Mouse (Mus musculus) spleen, adult 18-20 months (tissue): ENCODE data around the gene Zfp13.
A peak's percentile ranks its signal among the peaks of the same experiment; 100 is the strongest.
"Not testable (repeated sequence)": the region's sequence is repeated elsewhere in the genome, so short reads cannot be mapped to it uniquely, and the experiment has no call there.

Source experiments
- DNase-seq, 2 experiments: peaks; one replicate each; pipeline ENCODE4 v3.0.0; 2022; ENCODE audit warnings: mixed read lengths in 2 of 2

Gene Zfp13

DNA sequence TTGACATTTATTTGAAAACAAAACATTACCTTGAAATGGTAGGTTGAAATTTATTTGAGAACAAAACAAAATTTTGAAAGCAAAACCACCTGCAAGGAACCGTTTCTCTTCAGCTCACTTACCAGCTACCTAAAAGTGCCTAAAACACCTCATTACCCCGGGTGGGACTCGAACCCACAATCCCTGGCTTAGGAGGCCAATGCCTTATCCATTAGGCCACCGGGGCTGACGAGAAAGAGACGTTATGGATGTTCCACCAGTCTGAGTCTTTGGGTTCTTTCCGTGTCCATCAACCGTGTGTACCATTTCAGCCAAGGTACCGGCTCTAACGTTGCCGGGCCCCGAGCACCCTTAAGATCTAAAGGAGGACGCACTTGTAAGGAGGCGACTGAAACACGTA is 50.7 kb downstream of the Zfp13 start:
- peak; percentile 65 to 75 for DNase-seq

DNA sequence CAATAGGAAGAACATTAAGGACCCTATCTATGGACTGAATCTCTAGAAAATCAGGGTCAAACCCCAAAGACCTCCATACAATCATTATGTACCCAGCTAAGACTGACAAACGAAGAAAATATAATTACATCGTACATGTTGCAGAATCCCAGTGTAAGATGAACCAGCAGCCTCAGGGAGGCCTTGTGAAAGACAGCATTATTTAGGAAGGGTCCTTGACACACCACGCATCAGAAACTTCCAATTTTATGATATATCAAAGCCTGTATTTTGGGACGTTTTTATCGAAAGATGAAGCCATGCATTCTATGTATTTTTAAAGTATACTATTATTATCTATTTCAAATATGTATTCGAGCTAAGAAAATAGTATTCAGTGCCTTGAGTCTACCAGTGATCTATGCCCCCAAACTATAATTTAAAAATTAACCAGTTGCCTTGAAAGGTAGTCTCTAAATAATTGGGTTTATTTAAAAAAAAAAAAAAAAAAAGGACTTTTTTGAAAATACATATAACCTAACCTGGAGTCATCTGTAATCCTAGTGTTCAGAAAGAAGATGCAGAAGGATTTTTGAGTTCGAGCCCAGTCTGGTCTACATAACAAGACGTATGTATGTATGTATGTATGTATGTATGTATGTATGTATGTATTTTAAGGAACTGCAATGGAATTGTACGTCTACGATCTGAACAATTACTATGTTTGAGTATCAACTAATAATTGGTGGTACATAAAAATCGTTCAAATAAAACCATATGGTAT is 51.4 kb downstream of the Zfp13 start:
- DNase-seq: no peak

DNA sequence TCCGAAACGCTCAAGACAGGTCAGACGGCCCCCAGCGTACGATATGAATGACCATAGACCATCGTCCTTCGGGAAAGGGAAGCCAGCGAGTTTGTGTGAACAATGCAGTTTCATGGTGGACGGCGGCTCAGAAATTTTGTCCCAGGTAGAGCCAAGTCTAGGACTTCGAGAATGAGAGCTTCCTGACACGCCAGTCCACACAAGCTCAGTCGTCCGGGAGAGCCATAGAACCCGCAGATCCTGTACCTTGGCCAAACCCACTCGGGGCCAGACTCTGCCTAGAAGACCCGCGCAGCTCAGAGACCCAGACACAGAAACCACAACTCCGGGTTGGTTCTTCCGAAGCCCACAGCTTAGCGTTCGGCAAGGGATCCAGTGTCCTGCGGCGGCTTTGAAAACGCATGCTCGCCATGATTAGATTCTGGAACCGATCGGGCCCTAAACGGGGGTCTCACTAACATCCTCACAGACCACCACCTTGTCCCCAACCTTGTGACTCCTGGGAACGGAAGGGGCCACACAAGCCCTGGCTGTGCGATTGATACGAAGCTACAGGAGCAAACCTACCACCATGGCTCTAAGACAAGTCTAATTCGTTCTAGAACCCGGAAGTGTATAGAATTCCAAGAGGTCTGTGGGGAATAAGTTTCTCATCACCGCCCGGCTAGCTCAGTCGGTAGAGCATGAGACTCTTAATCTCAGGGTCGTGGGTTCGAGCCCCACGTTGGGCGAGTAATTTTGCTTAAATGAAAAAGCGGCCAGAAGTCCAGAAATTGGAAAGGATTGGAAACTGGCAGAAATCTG is 52.4 kb downstream of the Zfp13 start:
- DNase-seq: peak; percentile 63 to 82

DNA sequence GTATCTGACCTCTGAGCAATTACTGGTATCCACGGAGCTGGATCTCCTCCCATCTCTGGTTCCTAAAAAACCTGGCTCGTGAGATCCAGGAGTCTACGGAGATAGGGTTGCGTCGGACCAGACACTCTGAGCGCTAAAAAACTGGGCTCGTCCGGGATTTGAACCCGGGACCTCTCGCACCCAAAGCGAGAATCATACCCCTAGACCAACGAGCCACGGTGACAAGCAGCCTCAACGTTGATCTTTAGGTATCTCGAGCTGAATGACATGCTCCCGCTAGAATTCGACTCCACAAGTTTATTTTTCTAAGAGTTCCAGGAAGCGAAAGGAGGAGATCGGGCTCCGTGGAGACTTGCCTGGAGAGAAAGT is 53.0 kb downstream of the Zfp13 start:
- peak; percentile 61 to 80 for DNase-seq

DNA sequence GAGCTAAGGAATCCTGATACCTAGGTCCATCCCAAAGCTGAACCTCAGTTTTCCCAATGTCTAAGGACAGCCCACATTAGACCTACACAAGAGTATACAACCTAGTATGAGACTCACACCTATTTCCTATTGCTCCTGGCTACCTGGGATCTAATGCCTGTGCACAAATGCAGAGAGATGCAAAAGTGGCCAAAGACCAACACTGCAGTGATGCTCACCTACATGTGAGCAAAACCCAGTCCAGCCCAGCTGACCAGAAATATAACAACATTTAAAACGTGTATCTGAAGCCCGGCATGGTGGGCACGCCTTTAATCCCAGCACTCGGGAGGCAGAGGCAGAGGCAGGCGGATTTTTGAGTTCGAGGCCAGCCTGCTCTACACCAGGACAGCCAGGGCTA is 53.4 kb downstream of the Zfp13 start:
- DNase-seq: no peak

DNA sequence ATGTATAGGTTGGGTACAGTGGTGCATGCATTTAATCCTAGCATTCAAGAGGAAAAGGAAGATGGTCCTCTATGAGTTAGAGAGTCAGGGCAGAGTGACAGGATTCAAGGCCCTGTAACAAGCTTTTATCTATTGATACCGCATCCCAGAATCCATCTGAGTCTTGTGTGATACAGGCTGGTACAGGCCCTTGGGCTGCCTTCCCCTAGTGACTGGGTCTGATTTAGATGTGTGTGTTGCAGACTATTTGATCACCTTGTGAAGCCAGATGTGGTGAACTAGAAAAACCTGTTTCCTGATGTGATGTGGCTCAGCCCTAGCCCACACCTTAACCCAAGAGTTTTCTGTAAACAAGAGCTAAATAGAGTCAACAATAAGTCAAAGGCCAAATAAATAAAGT is 54.5 kb downstream of the Zfp13 start:
- no peak for DNase-seq

DNA sequence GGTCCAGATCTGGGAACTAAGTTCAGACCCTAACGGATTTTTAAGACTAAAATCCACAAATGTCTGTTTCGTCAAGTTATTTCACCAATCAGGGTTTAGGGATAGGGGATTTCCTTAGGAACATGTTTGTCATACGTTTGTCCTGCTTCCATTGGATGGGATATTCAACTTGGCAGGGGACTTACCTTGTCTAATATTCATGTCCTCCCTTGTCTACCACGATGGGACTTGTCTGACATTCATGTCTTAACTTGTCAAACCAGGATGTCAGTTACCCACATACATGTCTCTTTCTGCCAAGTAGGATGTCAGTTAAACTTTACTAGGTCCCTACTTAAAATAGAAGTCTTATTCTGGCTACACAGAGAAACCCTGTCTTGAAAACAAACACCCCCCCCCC is 55.3 kb downstream of the Zfp13 start:
- DNase-seq: no peak

DNA sequence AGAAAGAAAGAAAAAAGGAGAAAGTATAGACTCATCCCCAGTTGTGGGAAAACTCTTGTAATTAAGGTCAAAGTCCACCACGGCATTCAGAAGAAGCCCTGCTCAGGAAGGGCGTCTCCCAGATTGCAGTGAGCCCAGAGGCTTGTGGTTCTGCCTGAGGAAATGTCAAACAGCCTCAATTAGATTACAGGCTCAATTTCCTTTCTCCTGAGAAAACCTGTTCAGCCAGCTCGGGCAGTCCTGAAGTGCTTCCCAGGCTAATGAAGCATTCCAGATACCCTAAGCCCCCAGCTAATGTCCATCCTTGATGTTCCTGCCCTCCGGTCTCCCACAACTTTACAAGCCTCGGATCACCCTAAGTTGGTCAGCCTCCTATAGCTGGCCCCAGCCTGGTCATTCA is 56.0 kb downstream of the Zfp13 start:
- no peak for DNase-seq

DNA sequence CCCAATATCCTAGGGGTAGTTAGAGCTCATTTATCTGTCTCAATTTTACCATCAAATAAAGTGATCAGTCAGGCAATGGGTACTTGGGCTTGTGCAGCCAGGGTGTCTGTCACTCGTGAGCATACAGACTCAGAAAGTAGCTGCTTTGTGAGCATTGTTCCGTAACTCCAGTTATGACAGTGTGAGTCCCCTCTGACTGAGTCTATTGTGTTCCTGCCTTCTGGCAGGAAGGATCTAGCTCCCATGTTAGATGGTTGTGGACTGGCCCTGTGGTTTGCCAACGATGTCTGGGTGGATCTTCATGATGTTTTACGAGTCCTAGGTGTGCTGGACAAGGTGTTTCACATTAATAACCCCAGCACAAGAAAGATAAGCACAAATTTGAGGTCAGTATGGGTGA is 56.5 kb downstream of the Zfp13 start:
- DNase-seq: no peak

DNA sequence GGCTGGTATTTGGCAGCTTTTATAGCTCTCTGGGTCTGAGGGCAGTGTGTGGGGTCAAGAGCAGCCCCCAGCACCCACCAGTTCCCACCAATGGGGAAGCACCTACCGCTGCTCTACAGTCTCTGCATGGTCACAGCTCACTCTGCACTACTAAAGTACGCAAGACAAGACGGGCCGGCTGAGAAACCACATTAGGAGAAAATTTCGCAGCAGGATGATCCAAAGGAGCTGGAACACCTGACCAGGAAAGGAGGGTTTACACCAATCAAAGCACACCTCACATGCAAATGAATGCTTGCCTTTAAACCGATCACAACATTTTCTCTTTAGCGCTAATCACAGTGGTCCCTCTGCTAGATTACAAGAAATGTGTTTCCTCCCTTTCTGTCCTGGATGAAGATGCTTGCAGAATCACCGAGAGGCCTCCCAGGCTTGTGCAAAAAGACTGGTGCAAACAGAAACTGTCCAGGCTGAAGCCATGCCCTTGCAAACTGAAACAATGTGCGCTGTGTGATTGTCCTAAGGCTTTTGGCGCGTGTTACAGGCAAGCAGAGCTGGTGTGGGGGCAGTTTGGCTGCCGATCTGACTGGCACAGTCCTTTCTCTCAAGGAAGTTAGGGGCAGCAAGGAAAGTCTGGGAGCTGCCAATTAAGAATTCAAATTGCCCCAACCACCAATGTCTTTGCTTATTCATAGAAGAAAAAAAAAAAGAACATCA is 57.1 kb downstream of the Zfp13 start:
- DNase-seq: no peak

DNA sequence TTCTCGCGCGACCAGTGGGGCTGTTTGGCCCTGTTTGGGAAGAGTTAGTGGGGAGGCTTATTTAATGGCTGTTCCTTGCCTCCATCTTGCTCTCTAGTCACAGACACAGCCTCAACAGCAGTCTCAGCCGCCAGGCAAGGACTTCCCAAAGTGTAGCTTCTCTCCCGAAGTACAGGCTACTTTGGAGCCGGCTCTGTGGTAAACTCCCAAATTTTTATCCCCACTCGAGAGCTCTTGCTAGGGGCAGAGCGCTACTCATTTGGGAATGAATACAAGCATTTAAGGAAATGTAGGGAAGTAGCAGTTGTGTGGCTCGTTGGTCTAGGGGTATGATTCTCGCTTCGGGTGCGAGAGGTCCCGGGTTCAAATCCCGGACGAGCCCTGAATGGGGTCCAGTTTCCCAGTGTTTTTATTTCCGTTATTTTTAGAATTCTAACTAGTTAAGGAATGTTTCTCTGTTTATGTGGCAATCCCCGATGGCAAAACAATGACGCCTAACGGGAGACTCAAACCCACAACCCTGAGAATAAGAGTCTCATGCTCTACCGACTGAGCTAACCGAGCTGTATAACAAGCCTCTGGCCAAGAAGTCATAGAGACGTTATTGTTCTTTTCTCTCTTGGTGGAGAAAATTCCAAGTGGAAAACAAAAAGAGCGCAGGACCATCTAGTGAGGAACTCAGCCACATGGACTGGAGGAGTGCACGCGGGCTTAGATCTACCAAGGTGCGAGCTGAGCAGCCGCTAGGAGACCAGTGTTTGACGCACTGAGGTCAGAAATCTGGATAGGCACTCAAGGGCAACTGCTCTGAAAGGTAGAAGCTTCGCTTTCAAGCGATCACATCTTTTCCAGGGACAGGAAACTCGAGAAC is 58.4 kb downstream of the Zfp13 start:
- DNase-seq: no peak

DNA sequence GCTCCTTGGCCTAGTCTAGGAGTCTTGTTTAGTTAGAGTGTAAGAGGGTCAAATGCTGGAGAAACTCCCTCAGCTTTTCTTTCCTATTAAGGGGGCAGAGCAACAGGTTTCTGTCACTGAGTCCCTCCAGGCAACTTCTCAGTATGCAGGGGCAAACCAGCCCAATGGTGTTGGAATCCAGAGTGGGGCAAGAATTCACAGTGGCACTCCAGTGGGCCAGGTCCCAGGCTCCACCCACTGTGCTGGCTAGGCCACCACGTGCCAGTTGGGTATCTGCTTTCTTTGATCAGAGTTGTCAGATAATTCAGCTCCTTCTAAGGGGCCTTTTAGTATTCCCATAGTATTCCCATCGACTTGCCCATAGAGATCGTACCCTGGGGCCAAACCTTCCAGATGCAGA is 59.2 kb downstream of the Zfp13 start:
- DNase-seq: no peak

DNA sequence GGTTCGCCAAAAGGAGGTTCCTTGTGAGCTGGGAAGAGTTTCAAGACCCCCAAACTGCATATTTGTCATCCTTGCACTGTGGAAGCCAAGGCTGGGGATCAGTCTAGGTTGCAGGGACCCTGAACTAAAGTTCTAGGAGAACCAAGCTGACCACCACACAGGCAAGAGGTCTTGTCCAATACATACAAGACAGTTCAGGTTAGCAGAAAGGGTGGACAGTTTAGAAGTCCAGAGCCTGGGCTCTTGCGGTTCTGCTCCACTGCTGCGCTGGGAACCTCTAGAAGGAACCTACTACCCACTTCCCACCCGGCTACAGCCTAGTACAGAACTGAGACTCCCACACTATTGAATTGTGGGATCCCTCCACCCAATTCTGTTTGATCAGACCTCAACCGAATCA is 59.7 kb downstream of the Zfp13 start:
- DNase-seq: no peak

DNA sequence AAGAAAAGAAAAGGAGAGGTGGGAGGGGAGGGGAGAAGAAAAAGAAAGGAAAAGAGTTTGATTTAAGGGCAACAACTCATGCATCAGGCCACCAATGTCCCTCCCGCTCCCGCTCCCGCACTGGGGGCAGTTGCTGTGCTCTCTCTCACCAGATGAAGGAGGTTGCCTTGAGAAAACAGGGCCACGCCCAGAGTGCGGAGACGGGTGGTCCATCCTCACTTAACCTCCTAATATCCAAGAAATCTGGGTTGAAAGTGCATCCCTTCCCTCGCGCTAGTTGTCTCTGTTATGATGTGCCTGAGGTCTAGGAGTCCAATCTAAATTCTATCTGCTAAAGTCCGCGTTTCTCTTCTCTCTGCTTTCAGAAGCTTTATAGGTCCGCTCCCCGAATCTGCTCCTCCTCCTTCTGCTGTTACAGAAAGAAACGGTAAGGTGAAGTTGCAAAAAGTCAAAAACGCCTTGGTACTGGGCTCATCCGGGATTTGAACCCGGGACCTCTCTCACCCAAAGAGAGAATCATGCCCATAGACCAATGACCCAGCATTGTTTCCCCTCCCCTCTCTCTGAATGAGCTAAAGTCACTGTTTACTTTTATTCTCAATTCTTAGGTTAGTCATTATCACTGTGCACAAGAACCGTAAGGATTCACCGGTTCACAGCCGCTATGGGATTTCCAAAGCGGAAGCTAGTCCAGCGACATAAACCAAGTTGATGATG is 60.8 kb downstream of the Zfp13 start:
- no peak for DNase-seq

DNA sequence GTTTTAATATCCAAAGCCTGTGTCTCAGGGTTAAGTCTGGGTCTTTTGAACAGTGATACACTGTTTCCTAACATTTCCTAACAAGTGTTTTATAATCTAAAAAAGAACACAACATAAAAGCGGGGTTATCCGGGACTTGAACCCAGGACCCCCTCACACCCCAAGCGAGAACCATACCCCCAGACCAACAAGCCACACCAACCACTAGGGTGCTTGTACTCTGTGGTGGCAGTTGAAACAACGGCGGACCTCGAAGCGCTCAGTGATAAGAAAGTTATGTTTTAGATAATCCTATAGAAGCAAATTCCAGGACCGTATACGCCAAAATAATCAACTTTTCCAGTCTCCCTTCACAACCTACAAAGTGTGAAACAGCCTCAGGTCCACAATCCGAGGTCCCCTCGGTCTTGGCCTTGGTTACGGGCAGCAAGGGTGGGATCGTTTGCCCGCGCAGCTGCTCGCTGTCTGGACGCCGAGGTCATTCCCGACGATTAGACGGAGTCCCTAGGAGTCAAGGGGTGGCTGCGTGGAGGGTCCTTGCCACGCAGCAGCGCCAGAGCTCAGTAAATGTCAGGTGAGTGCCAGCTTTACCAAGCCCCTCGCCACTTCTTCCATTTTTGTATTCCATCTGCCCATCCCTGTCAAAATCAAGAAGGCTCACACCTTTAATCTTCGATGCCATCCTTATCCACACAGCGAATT is 61.6 kb downstream of the Zfp13 start:
- no peak for DNase-seq

DNA sequence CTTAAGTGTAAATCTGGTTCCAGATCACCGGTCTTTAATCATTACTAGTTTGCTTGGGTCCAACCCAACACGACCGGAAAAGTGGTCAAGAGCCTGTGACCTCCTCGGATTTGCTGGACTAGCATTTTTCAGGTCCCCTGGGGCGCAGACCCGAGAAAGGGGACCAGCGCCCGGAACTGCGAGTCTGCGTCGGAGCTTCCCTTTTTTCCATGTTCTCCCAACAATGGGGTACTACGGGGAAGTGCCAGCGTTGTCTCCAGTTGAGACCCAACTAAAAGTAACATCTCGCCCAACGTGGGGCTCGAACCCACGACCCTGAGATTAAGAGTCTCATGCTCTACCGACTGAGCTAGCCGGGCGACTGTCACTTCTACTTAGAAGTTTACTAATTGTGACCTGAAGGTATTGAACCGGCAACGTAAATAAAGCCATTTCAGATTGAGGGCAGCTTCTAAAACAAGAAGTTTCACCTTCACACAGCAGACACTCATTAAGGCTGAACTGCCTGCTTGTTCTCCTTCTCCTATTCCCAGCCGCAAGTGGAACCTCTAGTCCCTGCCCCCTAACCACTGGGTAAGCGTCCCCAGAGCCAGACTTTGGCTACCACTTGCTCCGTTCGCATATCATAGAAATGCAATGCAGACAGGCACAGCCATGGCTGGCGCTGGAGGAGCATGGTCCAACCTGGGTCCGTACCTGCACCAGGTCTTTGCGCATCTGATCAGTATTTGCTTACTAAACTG is 64.1 kb downstream of the Zfp13 start:
- not testable (repeated sequence) for DNase-seq

DNA sequence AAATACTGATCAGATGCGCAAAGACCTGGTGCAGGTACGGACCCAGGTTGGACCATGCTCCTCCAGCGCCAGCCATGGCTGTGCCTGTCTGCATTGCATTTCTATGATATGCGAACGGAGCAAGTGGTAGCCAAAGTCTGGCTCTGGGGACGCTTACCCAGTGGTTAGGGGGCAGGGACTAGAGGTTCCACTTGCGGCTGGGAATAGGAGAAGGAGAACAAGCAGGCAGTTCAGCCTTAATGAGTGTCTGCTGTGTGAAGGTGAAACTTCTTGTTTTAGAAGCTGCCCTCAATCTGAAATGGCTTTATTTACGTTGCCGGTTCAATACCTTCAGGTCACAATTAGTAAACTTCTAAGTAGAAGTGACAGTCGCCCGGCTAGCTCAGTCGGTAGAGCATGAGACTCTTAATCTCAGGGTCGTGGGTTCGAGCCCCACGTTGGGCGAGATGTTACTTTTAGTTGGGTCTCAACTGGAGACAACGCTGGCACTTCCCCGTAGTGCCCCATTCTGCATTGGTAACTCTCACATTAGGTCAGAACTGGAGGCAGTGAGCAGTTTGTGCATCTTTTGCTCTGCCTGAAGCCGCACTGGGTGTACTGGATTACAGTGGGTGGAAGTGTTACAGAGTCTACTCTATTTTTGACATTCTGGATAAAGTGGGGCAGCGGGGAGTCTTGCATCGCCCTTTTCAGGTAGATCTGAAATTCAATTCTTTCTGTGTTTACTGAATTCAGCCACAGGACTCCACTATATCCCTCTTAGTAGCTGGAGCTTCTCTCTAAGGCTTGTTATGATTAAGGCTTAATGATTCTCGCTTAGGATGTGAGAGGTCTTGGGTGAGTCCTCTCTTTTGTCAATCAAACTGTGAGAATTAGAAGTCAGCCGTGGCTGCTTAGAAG is 65.4 kb downstream of the Zfp13 start:
- not testable (repeated sequence) for DNase-seq

DNA sequence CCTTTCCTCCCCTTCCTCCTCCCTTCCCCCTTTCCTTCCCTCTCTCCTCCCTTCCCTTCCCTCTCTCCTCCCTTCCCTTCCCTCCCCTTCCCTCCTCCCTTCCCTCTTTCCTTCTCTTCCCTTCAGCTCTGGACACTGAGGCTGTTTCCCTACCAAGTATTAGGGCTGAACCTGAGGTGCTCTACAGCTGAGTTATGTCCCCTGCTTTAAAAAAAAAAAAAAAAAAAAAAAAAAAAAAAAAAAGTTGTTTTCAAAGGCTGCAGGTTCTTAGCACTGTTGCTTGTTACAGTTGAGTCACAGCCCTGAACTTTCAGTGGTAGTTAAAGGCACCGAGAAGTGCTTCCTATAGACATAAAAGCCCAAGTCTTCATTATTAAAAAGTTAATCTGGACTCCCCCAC is 67.9 kb downstream of the Zfp13 start:
- not testable (repeated sequence) for DNase-seq
